Mouse (Mus musculus): ENCODE data around the gene Gm33543. TPM values are rescaled to one million over a fixed set of nuclear protein-coding genes. Genes with fewer than 3 reads are reported as not detected.

Gm33543 gene
- total and polyA plus RNA-seq, 3 experiments: not detected

GRCm38 (mm10) chr10:95883761-95884517 is 41.2 kb upstream of the Gm33543 start:
- no peak for DNase-seq (ENCODE audit: extremely low read depth)
- Histone ChIP-seq H3K4me3 (replicated peaks in 1 of 3; ENCODE audit: low read depth in 2 of 3, low read length in 2 of 3, poor library complexity in 1 of 3) (no peak overlapping the region), H3K4me1 (ENCODE audit: control insufficient read depth in 1 of 2, insufficient read depth in 2 of 2) (no peaks in the 10 kb centered on the region), H3K36me3 (replicated peaks in 1 of 2; ENCODE audit: control insufficient read depth in 1 of 2, insufficient read depth in 1 of 2, low read length in 1 of 2) (no peaks in the 10 kb centered on the region), H3K9ac (ENCODE audit: insufficient read depth, low read depth) (no peak overlapping the region), H3K27me3 (replicated peaks) (no peaks in the 10 kb centered on the region), H3K79me2 (replicated peaks; ENCODE audit: control insufficient read depth, extremely low read depth, insufficient read depth, poor library complexity, severe bottlenecking) (no peaks in the 10 kb centered on the region), H3K9me3 (replicated peaks; ENCODE audit: low read length) (peaks cover 2% of the 10 kb centered on the region), H3K4me2 (ENCODE audit: insufficient read depth, low read depth, poor library complexity, severe bottlenecking) (no peak overlapping the region), H3K27ac (ENCODE audit: insufficient read depth, low read depth) (no peak overlapping the region)
- TF ChIP-seq EP300 (IDR thresholded peaks at IDR 0.05; ENCODE audit: low read length): no peak
- TF ChIP-seq ZC3H11A (IDR thresholded peaks at IDR 0.05; ENCODE audit: low read depth, low read length): no peak
- TF ChIP-seq KAT2A (IDR thresholded peaks at IDR 0.05; ENCODE audit: insufficient replicate concordance, low read length): no peak
- TF ChIP-seq JUND (conservative IDR thresholded peaks at IDR 0.05; ENCODE audit: low read depth, low read length): no peak
- no peak for TF ChIP-seq IRF4 (IDR thresholded peaks at IDR 0.05; ENCODE audit: low read depth, low read length)
- no peak for TF ChIP-seq RAD21 (IDR thresholded peaks at IDR 0.05; ENCODE audit: low read depth, low read length)
- TF ChIP-seq TBP (conservative IDR thresholded peaks at IDR 0.05; ENCODE audit: low read depth, low read length): no peak
- no peak for TF ChIP-seq GABPA (IDR thresholded peaks at IDR 0.05; ENCODE audit: insufficient replicate concordance, low read depth, low read length)
- TF ChIP-seq POLR2AphosphoS2 (IDR thresholded peaks at IDR 0.05; ENCODE audit: low read depth, low read length): no peak
- TF ChIP-seq SMC3 (IDR thresholded peaks at IDR 0.05; ENCODE audit: low read depth, low read length): no peak
- in situ Hi-C loops (cut with MboI; ENCODE audit: low pct_ligation_motif_present, low pct_unique_long_range_greater_than_20kb, low sequenced_read_pairs): loop anchor here (25.0 kb wide), 2 partner anchors 797 to 897 kb away; no protein-coding TSS in a partner anchor
- dilution Hi-C loops (cut with MboI; ENCODE audit: extremely low pct_ligation_motif_present, extremely low pct_unique_long_range_greater_than_20kb, low sequenced_read_pairs): no loop called here

GRCm38 (mm10) chr10:95882036-95882435 is 39.3 kb upstream of the Gm33543 start:
- Histone ChIP-seq H3K4me3 (replicated peaks in 1 of 3; ENCODE audit: low read depth in 2 of 3, low read length in 2 of 3, poor library complexity in 1 of 3) (no peak overlapping the region), H3K27ac (ENCODE audit: insufficient read depth, low read depth) (no peak overlapping the region), H3K79me2 (replicated peaks; ENCODE audit: control insufficient read depth, extremely low read depth, insufficient read depth, poor library complexity, severe bottlenecking) (no peaks in the 10 kb centered on the region), H3K9ac (ENCODE audit: insufficient read depth, low read depth) (no peak overlapping the region), H3K9me3 (replicated peaks; ENCODE audit: low read length) (peaks cover 2% of the 10 kb centered on the region), H3K36me3 (replicated peaks in 1 of 2; ENCODE audit: control insufficient read depth in 1 of 2, insufficient read depth in 1 of 2, low read length in 1 of 2) (no peaks in the 10 kb centered on the region), H3K4me2 (ENCODE audit: insufficient read depth, low read depth, poor library complexity, severe bottlenecking) (no peak overlapping the region), H3K27me3 (replicated peaks) (no peaks in the 10 kb centered on the region), H3K4me1 (ENCODE audit: control insufficient read depth in 1 of 2, insufficient read depth in 2 of 2) (no peaks in the 10 kb centered on the region)
- dilution Hi-C loops (cut with MboI; ENCODE audit: extremely low pct_ligation_motif_present, extremely low pct_unique_long_range_greater_than_20kb, low sequenced_read_pairs): no loop called here
- TF ChIP-seq MYC (IDR thresholded peaks at IDR 0.05; ENCODE audit: low read depth, low read length) (no peak), SIN3A (IDR thresholded peaks at IDR 0.05; ENCODE audit: low read length) (no peak), UBTF (IDR thresholded peaks at IDR 0.05; ENCODE audit: low read depth, low read length) (no peak), ZNF384 (IDR thresholded peaks at IDR 0.05; ENCODE audit: low read depth, low read length) (no peak), RAD21 (IDR thresholded peaks at IDR 0.05; ENCODE audit: low read depth, low read length) (no peak), POLR2AphosphoS2 (IDR thresholded peaks at IDR 0.05; ENCODE audit: low read depth, low read length) (no peak), ELF1 (IDR thresholded peaks at IDR 0.05; ENCODE audit: low read depth, low read length) (no peak), RCOR1 (conservative IDR thresholded peaks at IDR 0.05; ENCODE audit: low read depth, low read length) (no peak), EP300 (IDR thresholded peaks at IDR 0.05; ENCODE audit: low read length) (no peak), MAZ (IDR thresholded peaks at IDR 0.05; ENCODE audit: low read depth, low read length) (no peak), TBP (conservative IDR thresholded peaks at IDR 0.05; ENCODE audit: low read depth, low read length) (no peak), JUN (IDR thresholded peaks at IDR 0.05; ENCODE audit: insufficient read depth, low read depth, low read length) (no peak), CHD1 (IDR thresholded peaks at IDR 0.05; ENCODE audit: low read depth, low read length) (no peak), ZC3H11A (IDR thresholded peaks at IDR 0.05; ENCODE audit: low read depth, low read length) (no peak), MEF2A (IDR thresholded peaks at IDR 0.05; ENCODE audit: borderline replicate concordance, low read depth, low read length) (no peak), USF2 (conservative IDR thresholded peaks at IDR 0.05; ENCODE audit: low read depth, low read length) (no peak), CTCF (conservative IDR thresholded peaks at IDR 0.05 in 1 of 2, IDR thresholded peaks at IDR 0.05 in 1 of 2; ENCODE audit: low read depth in 2 of 2, low read length in 2 of 2) (no peak)
- no peak for DNase-seq (ENCODE audit: extremely low read depth)
- in situ Hi-C loops (cut with MboI; ENCODE audit: low pct_ligation_motif_present, low pct_unique_long_range_greater_than_20kb, low sequenced_read_pairs): loop anchor here (25.0 kb wide), 2 partner anchors 795 to 895 kb away; no protein-coding TSS in a partner anchor

Measured in CH12.LX (cell line).